ENCODE assay signal across 8 mouse cellular contexts in genomic region chr9:42788471-42788870, GRCm38 (mm10).
DNase-seq lines count a peak whose midpoint lies in the region; ATAC-seq and TF ChIP-seq lines count a peak whose summit lies in the region.

No protein-coding gene starts in this region.

- H3K9ac ChIP-seq in kidney, embryonic 15.5 days: no peak overlapping the region
- H3K9ac ChIP-seq in embryonic facial prominence, embryonic 14.5 days (ENCODE audit: low read depth, low read length): no peak overlapping the region

- peaks cover 14% of the 10 kb centered on the region for H3K4me1 ChIP-seq in kidney, embryonic 15.5 days
- peaks cover 3% of the 10 kb centered on the region; the same call in 1 of the 2 replicates for H3K4me1 ChIP-seq in E14TG2a.4 (replicated peaks; ENCODE audit: low read depth, low read length)
- no peaks in the 10 kb centered on the region for H3K4me1 ChIP-seq in embryonic facial prominence, embryonic 14.5 days (ENCODE audit: control insufficient read depth, insufficient read depth, low read length)

- 17% methylated on average over 8 of the region's 8 CpGs for WGBS in kidney, embryonic 15.5 days
- WGBS in embryonic facial prominence, embryonic 14.5 days: 24% methylated on average over 8 of the region's 8 CpGs
- 26% methylated on average over 8 of the region's 8 CpGs for WGBS in large intestine, adult 2 months

- no peak overlapping the region for H3K4me2 ChIP-seq in kidney, embryonic 15.5 days
- no peak overlapping the region for H3K4me2 ChIP-seq in embryonic facial prominence, embryonic 14.5 days (ENCODE audit: low read depth, low read length)

- no peak overlapping the region for H3K27ac ChIP-seq in kidney, embryonic 15.5 days
- no peak overlapping the region for H3K27ac ChIP-seq in embryonic facial prominence, embryonic 14.5 days (replicated peaks; ENCODE audit: low read depth, low read length)

- no peak overlapping the region for H3K4me3 ChIP-seq in kidney, embryonic 15.5 days (replicated peaks)
- no peak overlapping the region for H3K4me3 ChIP-seq in E14TG2a.4 (replicated peaks; ENCODE audit: low read length)
- H3K4me3 ChIP-seq in embryonic facial prominence, embryonic 14.5 days (ENCODE audit: low read depth, low read length): no peak overlapping the region

- no peaks in the 10 kb centered on the region for H3K9me3 ChIP-seq in kidney, embryonic 15.5 days (replicated peaks)
- peaks cover 8% of the 10 kb centered on the region; the same call in 1 of the 2 replicates for H3K9me3 ChIP-seq in E14TG2a.4 (ENCODE audit: low read length)
- H3K9me3 ChIP-seq in embryonic facial prominence, embryonic 14.5 days (ENCODE audit: control insufficient read depth, low read length): no peaks in the 10 kb centered on the region

- H3K36me3 ChIP-seq in kidney, embryonic 15.5 days: no peaks in the 10 kb centered on the region
- no peaks in the 10 kb centered on the region for H3K36me3 ChIP-seq in E14TG2a.4 (ENCODE audit: insufficient read depth, low read length)
- no peaks in the 10 kb centered on the region for H3K36me3 ChIP-seq in embryonic facial prominence, embryonic 14.5 days (ENCODE audit: control insufficient read depth, insufficient read depth, low read length)

- H3K27me3 ChIP-seq in kidney, embryonic 15.5 days: peaks cover 11% of the 10 kb centered on the region
- H3K27me3 ChIP-seq in E14TG2a.4 (ENCODE audit: insufficient read depth, low read length): no peaks in the 10 kb centered on the region
- no peaks in the 10 kb centered on the region for H3K27me3 ChIP-seq in embryonic facial prominence, embryonic 14.5 days (replicated peaks; ENCODE audit: control insufficient read depth, insufficient read depth, low read length)

- ATAC-seq in kidney, embryonic 15.5 days (replicated peaks; ENCODE audit: low FRiP score): no peak
- ATAC-seq in embryonic facial prominence, embryonic 14.5 days (ENCODE audit: low read depth): no peak
- ATAC-seq in activated CD4-positive, CD25-positive, alpha-beta regulatory T cell, adult 4 months: no peak

- peak; percentile 44 for TF ChIP-seq CTCF in E14TG2a.4 (conservative IDR thresholded peaks at IDR 0.05; ENCODE audit: low read length)

- peak; percentile 57 for DNase-seq in kidney, adult 18-20 months
- peak; percentile 71 for DNase-seq in adrenal gland, postnatal 10 days
- DNase-seq in embryonic facial prominence, embryonic 14.5 days (ENCODE audit: low spot score): peak; percentile 61
- peak; percentile 4 for DNase-seq in large intestine, adult 2 months (ENCODE audit: low read depth, low spot score)
- DNase-seq in retina, postnatal 1 day: peak; percentile 71

Comparison
In these comparisons a context has a peak if more than half of its experiments do, and no peak if none do; other contexts are left out.
1. DNase-seq: peak in every context shown above with its lines; median percentile 71 in adrenal gland, postnatal 10 days; 71 in retina, postnatal 1 day; 61 in embryonic facial prominence, embryonic 14.5 days; 57 in kidney, adult 18-20 months; 4 in large intestine, adult 2 months.